Mouse (Mus musculus) embryo, embryonic 11 days (tissue): Measurements from ENCODE around the gene Gtf2ird1.

Experiments
- DNase-seq: peaks from one replicate; pipeline ENCODE4 v3.0.0-alpha.2; 2015

The Gtf2ird1 gene

GRCm38 (mm10) chr5:134309345-134309744, 147.2 kb downstream of the Gtf2ird1 start:
- DNase-seq, result no peak
